Mouse (Mus musculus): ENCODE results near the gene Slc9a5.
A peak's percentile ranks its signal among the peaks of the same experiment; 100 is the strongest.

The Slc9a5 gene

DNA sequence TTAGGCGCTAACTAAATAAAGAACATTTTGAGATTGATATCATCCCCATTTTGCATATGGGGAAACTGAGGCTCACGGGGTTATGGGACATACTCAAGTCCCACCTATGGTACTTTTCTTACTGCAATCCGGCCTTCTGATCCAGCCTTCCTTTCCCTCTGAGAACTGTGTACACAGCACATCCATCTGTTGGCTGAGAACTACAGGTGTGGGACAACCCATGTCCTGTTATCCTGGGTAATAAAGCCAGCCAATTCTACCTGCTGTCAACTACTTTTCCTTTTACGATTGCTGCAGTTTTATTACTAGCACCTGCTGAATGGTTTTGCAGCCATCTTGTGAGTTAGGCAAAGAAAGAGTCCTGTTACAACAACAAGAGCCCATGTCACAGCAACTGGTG is 5.9 kb downstream of the Slc9a5 start:
- DNase-seq (ENCODE audit: low spot score): no peak

DNA sequence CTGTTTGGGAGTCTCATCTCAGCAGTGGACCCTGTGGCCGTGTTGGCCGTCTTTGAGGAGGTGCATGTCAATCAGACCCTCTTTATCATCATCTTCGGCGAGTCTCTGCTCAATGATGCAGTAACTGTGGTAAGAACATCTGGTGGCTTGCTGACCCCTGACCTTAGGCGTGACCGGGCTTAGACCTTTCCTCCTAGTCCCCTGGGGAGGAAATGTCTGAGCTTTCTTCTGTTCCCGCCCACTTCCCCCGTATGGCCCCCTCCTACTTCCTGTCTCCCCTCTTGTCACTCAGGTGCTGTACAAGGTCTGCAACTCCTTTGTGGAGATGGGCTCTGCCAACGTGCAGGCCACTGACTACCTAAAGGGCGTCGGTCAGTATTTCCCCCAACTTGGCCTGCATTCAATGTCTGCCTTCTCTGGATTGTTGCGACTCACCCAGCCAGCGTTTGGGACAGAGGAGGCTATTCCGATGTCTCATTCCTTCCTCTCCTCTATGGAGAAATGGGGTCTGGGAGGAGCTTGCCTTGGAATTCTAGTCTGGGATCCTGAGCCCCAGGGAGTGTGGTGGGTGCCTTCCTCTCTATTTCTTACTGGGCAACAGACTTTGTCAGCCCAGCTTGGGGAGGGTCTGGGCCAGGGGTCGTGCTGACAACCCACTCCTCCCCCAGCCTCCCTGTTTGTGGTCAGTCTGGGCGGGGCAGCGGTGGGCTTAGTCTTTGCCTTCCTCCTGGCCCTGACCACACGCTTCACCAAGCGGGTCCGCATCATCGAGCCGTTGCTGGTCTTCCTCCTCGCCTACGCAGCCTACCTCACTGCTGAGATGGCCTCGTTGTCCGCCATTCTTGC is 6.8 kb downstream of the Slc9a5 start:
- DNase-seq (ENCODE audit: low spot score): no peak

DNA sequence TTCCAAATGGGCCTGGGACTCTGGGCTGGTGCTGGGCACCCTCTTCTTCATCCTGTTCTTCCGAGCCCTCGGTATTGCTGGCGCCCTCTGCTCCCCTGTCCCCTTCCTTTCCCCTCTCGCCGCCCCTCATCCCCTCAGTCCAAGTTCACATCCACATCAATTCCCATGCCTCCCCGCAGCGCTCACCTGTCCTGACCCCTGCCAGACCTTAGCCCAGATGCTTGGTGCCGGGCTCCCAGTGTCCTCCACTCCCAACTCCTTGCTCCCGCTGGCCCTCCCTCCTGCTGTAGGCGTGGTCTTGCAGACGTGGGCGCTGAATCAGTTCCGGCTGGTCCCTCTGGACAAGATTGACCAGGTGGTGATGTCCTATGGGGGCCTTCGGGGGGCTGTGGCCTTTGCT is 8.0 kb downstream of the Slc9a5 start:
- no peak for DNase-seq (ENCODE audit: low spot score)

GRCm38 (mm10) chr8:105359208-105359607 is 10.6 kb downstream of the Slc9a5 start:
- no peak for DNase-seq (ENCODE audit: low spot score)

- no peak for DNase-seq (ENCODE audit: low spot score)
These were observed 11.0 kb downstream of the Slc9a5 start for GRCm38 (mm10) chr8:105359646-105360045.

DNA sequence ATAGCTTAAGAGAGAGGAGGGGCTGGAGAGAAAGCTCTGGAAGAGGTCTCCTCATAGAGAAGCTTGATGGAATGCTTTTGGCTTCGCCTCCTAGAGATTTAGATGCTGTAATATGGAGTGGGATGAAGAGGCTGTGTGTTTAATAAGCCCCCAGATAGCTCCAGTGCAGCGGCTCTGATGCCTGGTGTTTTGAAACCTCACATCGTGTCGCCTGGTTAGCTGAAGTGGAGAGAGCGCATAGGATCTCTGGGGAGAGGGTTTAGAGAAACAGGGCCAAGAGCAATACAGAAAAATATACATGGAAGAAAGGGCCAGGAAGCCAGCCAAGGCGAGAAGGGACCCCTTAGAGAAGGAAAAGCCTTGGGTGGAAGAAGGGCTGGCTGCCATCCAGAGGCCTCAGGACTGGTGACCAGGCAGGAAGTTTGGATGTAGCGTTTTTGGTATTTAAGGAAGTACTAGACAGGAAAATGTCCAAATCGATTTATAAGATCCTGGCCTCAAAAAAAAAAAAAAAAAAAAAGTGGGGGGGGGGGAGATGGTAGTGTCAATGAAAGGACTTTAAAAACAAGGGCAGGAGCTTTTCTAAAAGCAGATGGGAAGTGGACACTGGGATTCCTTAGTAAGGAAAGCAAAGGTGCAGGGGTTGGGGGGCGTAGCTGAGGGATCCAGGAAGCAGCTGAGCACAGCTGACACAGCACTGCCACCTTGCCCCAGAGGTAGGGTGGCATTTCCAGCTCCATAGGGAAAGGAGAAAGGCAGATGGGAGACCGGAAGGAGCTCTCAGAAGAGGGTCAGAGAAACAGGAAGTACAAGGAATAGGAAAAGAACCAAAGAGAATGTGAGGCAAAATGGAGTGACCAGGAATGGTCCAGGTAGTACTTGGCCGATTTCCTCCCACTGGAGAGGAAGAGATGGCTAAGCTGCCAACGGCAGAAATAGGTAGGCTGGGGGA is 13.4 kb downstream of the Slc9a5 start:
- no peak for DNase-seq (ENCODE audit: low spot score)

DNA sequence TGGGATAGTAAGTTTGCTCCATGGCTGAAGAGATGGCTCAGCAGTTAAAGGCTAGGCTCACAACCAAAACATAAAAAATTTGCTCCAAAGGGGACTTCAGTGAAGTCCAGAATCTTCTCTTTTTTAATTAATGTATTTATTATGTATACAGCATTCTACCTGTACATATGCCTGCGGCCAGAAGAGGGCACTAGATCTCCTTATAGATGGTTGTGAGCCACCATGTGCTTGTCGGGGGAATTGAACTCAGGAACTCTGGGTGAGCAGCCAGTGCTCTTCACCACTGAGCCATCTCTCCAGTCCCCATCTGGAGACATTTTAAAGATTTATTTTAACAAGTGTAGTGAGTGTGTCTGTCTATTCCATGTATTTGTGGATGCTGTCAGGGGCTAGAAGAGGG is 18.5 kb downstream of the Slc9a5 start:
- DNase-seq (ENCODE audit: low spot score): no peak

DNA sequence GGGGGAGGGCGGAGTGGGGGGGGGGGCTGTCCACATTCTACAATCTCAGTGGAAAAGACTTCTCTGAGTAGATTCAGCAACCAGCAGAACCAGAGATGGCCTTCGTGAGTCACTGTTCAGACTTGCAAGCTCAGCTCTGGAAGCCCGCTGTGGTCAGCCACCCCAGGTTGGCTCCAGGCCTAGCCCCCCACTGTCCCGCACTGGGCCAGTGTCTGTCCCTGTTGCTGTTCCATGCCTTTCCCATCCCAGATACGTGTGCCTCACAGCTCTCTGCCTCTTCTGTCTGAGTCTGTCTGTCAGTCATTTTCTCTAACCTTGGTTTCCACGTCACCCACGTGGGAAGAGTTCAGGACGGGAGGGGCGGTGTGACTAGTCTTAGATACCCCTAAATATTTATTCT is 23.8 kb downstream of the Slc9a5 start:
- no peak for DNase-seq (ENCODE audit: low spot score)

DNA sequence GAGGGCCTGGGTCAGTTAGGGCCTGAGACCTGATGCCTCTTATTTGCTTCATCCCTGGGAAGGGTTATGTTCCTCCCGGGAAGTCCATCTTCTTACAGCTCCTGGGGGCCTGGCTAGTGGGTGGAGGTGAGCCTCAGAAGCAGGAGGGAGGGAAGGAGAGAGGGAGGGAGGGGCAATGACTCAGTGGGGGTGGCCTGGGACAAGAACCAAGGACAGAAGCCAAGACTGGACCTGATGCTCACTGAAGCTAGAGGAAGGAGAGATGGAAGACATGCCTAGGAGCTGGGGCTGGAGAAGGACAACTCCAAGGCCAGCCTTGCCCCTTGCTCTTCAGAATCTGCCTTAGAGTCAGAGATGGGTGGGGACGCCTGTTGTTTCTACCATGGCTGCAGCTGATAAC is 24.4 kb downstream of the Slc9a5 start, which contains the start of gene Plekhg4:
Gene Plekhg4 (plus strand): TSS at position 243 of the 400 bp plus-strand sequence.
- DNase-seq (ENCODE audit: low spot score): no peak

DNA sequence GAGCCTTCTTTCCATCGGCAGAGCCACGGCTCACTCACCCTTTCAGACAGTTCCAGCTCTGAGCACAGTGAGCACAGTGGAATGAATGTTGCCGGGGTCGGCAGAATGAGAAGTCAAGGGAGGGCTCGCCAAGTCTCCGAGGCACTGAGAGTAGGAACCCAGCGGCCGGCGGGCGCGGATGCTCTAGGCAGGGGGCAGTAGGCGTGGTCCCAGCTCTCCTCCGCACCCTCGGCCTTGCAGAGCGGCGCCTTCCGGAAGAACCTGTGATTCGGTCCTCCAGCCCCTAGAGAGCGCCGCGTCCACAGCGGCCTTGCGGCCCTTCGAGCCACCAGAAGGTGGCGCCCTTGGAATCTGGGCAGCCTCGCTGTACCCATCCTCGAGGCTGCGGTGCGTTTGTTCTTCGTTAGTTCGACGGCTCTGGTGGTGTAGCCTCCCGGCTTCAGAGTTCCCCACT is 25.9 kb downstream of the Slc9a5 start:
- DNase-seq (ENCODE audit: low spot score): peak; percentile 26

DNA sequence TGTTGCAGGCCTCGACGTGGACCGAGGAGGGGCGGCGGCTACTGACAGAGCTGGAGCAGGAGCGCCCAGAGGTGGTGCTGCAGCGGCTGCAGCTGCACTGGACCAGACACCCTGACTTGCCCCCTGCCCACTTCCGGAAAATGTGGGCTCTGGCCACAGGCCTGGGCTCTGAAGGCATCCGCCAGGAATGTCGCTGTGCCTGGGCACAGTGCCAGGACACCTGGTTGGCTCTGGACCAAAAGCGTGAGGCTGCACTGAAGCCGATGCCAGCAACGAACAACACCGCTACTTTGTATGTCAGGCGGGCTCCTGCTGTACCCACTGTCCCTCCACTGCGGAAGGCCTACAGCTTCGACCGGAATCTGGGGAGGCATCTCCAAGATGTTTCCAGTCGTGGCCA is 30.0 kb downstream of the Slc9a5 start:
- no peak for DNase-seq (ENCODE audit: low spot score)

DNA sequence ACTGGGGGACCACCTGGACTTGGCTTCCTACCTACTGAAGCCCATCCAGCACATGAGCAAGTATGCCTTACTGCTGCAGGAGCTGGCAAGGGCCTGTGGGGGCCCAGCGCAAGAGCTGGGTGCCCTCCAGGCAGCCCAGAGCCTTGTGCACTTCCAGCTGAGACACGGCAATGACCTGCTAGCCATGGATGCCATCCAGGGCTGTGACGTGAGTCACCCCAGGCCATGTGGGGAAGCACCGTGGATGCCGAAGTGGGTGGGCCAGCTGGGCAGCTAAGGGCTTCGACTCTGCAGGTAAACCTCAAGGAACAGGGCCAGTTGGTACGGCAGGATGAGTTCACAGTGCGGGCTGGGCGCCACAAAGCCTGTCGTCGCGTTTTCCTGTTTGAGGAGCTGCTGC is 31.7 kb downstream of the Slc9a5 start:
- no peak for DNase-seq (ENCODE audit: low spot score)

GRCm38 (mm10) chr8:105384070-105384469 is 35.4 kb downstream of the Slc9a5 start:
- DNase-seq (ENCODE audit: low spot score): no peak

- no peak for DNase-seq (ENCODE audit: low spot score)
These were observed 38.5 kb downstream of the Slc9a5 start for GRCm38 (mm10) chr8:105387151-105387550.

GRCm38 (mm10) chr8:105389096-105389495 is 40.5 kb downstream of the Slc9a5 start:
- DNase-seq (ENCODE audit: low spot score): no peak

DNA sequence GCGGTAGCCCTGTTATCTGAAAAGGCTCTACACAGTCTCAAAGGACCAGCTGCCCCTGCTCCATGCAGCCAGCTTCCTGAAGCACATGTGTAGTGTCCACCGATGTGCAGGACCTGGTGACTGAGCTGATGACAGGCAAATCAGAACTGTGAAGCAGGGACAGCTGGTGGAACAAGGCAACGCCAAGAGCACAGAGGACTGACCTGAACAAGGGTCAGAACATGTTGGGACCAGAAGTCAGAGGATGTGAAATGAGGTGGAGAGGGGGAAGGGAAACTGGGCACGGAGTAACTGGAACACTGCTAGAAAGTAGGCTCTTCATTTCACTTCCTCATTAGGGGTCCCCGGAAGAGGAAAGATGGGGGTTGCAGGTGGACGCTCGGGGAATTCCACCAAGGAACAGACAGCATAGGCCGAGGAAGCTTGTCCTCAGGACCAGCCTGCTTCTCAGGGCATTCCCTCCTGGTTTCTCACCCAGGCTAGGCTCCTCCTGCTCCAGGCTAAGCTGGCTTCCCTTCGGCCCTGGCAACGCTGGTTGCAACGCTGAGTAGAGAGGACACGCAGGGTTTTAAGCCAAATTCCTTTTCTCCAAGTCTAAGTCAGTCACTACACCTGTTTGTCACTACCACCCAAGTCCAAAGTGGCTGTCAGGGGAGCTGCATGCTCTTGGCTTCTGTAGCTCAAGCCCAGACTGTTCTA is 44.6 kb downstream of the Slc9a5 start:
- no peak for DNase-seq (ENCODE audit: low spot score)

- no peak for DNase-seq (ENCODE audit: low spot score)
These were observed 45.3 kb downstream of the Slc9a5 start for GRCm38 (mm10) chr8:105393915-105394314.

- peak; percentile 13 for DNase-seq (ENCODE audit: low spot score)
These were observed 49.1 kb downstream of the Slc9a5 start for GRCm38 (mm10) chr8:105397747-105398146.

DNA sequence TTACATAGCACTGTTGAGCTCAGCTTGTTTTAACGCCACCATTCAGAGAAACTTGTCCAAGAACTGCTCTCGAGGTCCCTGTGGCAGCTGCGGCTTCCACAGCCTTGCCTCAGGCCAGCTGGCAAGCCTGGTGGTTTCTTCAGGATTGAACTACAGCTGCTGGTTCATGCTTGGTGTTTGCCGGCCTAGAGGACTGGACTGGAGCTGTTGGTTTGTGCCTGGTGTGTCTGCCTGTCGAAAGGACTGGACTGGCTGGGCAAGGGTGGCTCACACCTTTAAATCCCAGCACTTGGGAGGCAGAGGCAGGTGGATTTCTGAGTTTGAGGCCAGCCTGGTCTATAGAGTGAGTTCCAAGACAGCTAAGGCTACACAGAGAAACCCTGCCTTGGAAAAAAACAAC is 51.4 kb downstream of the Slc9a5 start:
- DNase-seq (ENCODE audit: low spot score): no peak

DNA sequence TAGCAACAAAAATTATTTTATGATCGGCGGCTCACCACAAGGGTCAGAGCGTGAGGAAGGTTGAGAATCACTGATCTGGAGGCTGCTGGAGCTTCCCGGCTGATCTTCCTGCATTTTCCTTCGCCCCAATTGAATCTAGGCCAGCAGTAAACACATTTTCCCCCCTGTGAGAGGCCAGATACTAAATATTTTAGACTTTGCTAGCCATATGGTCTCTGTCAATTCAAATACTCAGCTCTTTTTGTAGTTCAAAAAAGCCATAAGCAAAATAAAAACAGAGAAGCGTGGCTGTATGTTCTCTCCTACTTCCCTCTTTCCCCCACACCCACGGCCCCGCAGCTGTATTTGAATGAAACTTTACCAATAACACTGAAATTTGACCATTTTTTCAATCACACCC is 54.8 kb downstream of the Slc9a5 start:
- no peak for DNase-seq (ENCODE audit: low spot score)

GRCm38 (mm10) chr8:105404496-105404895 is 55.9 kb downstream of the Slc9a5 start:
- no peak for DNase-seq (ENCODE audit: low spot score)

GRCm38 (mm10) chr8:105406416-105406815 is 57.8 kb downstream of the Slc9a5 start:
- DNase-seq (ENCODE audit: low spot score): no peak
